Mouse (Mus musculus) bone marrow, adult 2 months (tissue): ENCODE data around the gene Apobr.

Source experiments
- CTCF ChIP-seq: fragments of 200-500 bp; IDR thresholded peaks from 2 replicates; pipeline ENCODE4 v1.5.1; 2011; ENCODE audit warnings: low read length, control low read depth; ENCODE audit not compliant: control insufficient read depth, insufficient read depth
- POLR2A ChIP-seq: fragments of 200-500 bp; IDR thresholded peaks from 2 replicates; pipeline ENCODE4 v1.6.1; 2011; ENCODE audit warnings: low read depth, mild to moderate bottlenecking, control low read depth, low read length, borderline replicate concordance; ENCODE audit not compliant: control insufficient read depth

- TF ChIP-seq CTCF (peak; percentile 32; the same call in 1 of the 2 replicates), POLR2A (no peak)
Observed at GRCm38 (mm10) chr7:126537820-126538585, 46.7 kb upstream of the Apobr start.
